Mouse (Mus musculus): ENCODE data around the gene Gm43720. TPM values are rescaled to one million over a fixed set of nuclear protein-coding genes. Genes with fewer than 3 reads are reported as not detected.

The Gm43720 gene
- 0.25 and 0.41 TPM in 2 replicates for polyA plus RNA-seq (2012; rRNA removed)

DNA sequence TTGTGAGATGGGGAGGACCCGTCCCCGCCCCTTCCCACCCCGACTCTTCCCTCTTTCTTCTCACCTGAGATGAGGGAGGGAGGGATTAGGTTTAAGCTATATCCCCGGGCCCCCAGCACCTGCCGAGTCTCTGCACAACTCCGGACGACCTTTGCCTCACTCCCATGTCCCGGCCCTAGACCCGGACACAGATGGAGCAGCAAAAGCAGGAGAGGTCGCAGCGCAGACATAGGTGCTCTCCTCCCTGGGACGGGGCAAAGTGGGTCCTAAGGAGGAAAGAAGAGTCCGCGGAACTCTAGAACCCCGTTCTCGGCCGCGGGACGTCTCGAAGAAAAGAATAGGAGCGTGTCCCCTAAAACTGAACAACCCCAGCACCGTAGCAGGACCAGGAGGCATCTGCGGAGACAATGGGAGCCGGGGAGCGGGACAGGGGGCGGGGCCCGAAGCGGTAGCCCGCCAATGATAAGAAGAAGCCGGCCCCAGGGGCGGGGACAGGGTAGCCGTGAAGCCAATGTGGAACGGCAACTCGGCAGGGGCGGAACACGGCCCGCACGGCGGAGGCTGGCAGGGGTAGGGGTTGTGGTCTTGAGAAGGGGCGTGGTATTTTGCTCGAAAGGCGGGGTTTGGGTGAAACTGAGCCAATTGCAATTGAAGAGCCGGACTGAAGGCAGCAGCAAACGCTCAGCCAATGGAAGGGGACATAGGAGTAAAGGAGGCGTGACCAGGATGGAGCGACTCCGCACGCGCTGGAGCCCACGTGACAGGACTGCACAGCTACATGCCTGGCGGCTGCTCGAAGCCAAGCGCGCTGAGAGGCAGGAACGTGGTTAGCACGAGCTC lies at the start of gene Gm43720, which contains the start of the genes Gpc2 and Stag3:
Gene Gm43720 (minus strand): TSS at position 374 of the 840 bp plus-strand sequence.
Gene Gpc2 (minus strand): TSS at position 421 of the 840 bp plus-strand sequence.
Gene Stag3 (plus strand): TSS at position 656 of the 840 bp plus-strand sequence.

DNA sequence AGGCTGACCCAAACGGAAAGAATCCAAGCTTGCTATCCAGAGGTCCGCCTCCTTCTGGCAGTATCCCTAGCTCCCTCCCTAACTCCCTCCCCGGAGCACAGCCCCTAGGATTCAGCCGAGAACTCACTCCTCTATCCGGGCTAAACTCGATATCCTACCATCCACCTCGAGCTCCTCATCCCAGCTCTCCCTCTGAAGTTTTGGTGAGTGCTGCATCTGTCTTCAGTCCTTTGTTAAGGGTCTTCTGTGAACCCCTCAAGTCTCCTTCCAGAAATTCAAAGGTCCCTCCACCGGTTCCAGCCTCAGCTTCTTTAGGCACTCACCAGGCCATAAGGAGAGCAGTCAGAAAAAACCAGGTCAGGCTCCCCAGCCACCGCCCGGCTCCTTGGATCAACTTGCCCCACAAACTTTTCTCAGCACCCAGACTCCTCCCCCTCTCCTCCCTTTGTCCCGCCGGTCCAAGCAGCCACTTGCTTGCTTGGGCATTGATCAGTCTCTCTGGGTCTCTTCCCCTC lies 7.3 kb downstream of the Gm43720 start, which contains the start of gene Gal3st4:
Gene Gal3st4 (minus strand): TSS at position 432 of the 515 bp plus-strand sequence.

DNA sequence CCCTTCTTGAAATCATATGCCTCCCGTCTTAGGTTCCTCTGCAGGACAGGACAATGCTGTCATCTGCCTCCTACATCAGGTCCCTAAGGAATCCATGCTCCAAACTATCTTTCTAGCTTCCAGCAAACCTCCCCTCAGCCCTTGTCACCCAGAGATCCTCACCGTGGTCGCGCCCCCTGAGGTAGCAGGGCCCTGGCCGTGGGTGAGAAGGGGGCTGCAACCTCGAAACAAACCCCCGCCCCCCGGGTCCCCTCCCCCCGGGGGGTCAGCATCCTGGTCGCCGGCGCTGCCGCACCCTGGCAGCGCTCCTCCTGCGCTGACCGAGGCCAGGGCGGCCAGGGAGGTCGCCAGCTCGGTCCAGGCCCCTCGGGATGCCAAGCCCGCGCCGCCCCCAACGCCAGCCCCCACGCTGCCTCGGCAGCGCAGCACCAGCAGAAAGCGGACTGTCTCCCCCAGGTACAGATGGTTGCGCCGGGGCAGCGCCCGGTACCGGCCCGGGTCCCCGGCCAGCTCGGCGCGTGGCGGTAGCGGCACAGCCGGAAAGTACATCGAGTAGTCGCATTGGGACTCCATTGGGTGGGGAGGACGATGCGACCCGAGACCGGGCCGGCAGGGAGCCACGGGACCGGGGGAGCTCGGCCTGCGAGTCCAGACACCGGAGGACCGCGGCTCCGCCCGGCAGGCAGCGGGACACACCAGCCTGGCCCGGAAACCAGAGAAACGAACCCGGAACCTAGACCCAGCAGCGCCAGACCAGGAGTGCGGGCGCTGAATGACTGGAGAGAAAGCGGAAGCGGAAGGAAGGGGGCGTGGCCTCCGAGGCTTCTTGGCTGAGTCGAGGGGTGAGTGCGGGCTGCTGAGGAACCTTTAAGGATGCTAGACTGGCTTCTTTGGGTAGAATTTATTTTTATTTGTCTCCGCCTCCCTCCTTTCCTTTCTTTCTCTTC lies 16.2 kb downstream of the Gm43720 start, which contains the start of gene BC037034:
Gene BC037034 (minus strand): TSS at position 774 of the 947 bp plus-strand sequence.

DNA sequence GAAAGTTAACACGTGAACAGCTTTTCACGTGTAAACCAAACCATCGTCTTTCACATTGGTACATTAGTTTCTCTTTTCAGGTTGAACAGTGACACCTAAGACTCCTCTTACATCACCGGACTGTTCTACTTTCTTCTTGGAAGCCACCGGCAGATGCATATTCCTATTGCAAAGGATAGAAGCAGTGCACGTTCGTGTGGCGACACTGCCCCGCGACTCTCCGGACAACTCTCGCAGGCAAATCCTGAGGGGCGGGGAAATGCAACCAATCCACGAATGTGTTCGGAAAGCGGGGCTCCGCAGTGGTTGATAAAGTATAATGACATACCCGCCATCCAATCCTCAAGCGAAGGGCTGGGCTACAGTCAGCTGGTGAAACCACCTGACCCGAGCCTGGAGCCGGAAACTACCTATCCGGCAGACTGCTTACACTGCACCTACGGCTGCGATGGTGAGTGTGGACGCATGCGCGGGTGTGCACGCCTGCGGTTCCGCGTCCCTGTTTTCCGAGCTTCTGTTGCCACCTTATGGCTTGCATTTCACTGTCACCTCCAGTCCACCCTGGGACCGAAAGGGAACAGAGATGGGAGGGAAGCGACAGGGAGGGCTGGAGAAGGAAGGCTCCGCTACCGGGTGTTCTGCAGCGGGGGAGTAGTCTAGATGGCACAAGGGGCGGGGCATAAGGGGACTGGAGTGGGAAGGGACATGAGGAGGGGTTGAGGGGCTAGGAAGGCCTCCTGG lies 24.2 kb downstream of the Gm43720 start, which contains the start of gene Lamtor4:
Gene Lamtor4 (plus strand): TSS at position 130 of the 741 bp plus-strand sequence.

DNA sequence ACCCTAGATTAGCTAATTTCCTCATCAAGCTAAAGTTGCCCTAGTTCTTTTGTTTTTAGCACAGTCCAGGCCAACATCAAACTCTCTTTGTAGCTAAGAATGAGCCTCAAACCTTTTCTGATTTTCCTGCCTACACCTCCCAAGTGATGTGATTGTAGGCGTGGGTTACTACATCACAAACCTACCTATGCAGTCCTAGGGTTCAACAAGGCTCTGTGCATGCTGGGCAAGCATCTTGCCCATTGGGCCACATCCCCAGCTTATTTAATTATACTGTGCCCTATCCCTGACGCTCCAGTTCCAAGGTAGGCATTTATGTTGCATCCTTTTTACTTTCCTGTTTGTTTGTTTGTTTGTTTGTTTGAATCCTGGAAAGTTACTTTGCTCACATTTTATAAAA lies 54.1 kb downstream of the Gm43720 start, which contains the start of gene Nxpe5:
Gene Nxpe5 (plus strand): TSS at position 199 of the 400 bp plus-strand sequence.

Other genes with a start within 250 kb of the Gm43720 start
- not detected in 2 replicates for gene Smok3c, start 226.8 kb downstream of the Gm43720 start, polyA plus RNA-seq (2012; rRNA removed)
- gene Zkscan1, start 194.9 kb downstream of the Gm43720 start, polyA plus RNA-seq (2012; rRNA removed), result 16.3 and 16.6 TPM in 2 replicates
- 53.8 and 55.9 TPM in 2 replicates for gene Zscan21, start 163.1 kb downstream of the Gm43720 start, polyA plus RNA-seq (2012; rRNA removed)
- gene Zfp113, start 124.2 kb downstream of the Gm43720 start, polyA plus RNA-seq (2012; rRNA removed), result 7.2 and 7.7 TPM in 2 replicates
- gene Cops6, start 118.9 kb downstream of the Gm43720 start, polyA plus RNA-seq (2012; rRNA removed), result 145 and 155 TPM in 2 replicates
- gene Ap4m1, start 108.0 kb downstream of the Gm43720 start, polyA plus RNA-seq (2012; rRNA removed), result 55.8 and 57.0 TPM in 2 replicates
- 69.5 and 80.0 TPM in 2 replicates for gene Mcm7, start 107.5 kb downstream of the Gm43720 start, polyA plus RNA-seq (2012; rRNA removed)
- gene Taf6, start 92.5 kb downstream of the Gm43720 start, polyA plus RNA-seq (2012; rRNA removed), result 63.8 and 66.1 TPM in 2 replicates
- 21.2 and 21.5 TPM in 2 replicates for gene Cnpy4, start 92.5 kb downstream of the Gm43720 start, polyA plus RNA-seq (2012; rRNA removed)
- gene Mblac1, start 85.6 kb downstream of the Gm43720 start, polyA plus RNA-seq (2012; rRNA removed), result 9.0 and 9.2 TPM in 2 replicates
- gene Nxpe5, start 54.1 kb downstream of the Gm43720 start, polyA plus RNA-seq (2012; rRNA removed), result not detected in 2 replicates
- gene Lamtor4, start 24.5 kb downstream of the Gm43720 start, polyA plus RNA-seq (2012; rRNA removed), result 154 and 165 TPM in 2 replicates
- 123 and 126 TPM in 2 replicates for gene BC037034, start 15.9 kb downstream of the Gm43720 start, polyA plus RNA-seq (2012; rRNA removed)
- 0.76 and 0.85 TPM in 2 replicates for gene Gal3st4, start 7.1 kb downstream of the Gm43720 start, polyA plus RNA-seq (2012; rRNA removed)
- gene Gpc2, start within 50 bp of the Gm43720 start, polyA plus RNA-seq (2012; rRNA removed), result 326 and 367 TPM in 2 replicates
- gene Stag3, start 282 bp upstream of the Gm43720 start, polyA plus RNA-seq (2012; rRNA removed), result 35.0 and 37.6 TPM in 2 replicates
- gene Pvrig, start 62.0 kb upstream of the Gm43720 start, polyA plus RNA-seq (2012; rRNA removed), result 0.09 and 0.12 TPM in 2 replicates
- gene Zfp157, start 161.5 kb upstream of the Gm43720 start, polyA plus RNA-seq (2012; rRNA removed), result 35.4 and 36.9 TPM in 2 replicates

All from central nervous system, embryonic 18 days (tissue).